ENCODE assay signal across 7 mouse cellular contexts in the genomic region with DNA sequence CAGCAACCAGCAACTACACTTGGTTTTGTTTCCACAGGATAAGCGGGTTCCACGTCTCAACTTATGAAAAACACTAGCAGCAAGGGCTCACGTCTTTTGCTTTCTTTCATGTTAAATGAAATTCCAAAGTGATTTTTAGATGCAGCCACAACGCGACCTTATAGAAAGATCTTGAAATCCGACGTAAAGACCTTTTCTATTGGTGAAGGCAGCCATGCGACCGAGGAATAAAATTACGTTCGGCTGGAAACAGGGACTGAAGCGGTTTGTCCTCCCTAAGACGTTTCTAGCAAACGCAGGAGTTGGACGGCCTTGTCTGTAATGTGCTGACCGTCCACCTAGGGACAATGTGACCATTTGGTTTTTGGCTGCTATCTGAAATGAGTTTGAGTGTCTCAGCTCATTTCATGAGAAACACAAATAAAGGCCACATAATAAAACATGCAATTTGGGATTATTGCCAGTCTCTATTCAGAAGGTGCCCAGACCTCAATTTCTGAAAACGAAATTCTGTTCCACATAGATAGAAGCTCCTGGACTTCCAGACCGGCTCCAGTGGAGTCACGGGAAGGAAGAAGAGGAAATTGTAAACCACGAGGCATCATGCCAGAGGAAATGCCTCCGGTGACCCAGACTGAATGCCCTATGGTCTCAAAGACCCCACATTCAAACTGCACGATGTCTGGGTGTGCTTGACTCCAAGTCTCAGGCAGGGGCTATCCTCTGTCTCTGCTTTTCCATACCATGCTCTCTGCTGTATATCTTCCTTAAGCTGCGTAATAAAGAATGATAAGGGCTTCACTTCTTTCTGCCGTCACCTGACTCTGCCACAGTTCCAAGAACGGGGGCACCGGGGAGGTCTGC. TPM values are rescaled to one million over a fixed set of nuclear protein-coding genes. Genes with fewer than 3 reads are reported as not detected.
DNase-seq lines count a peak whose midpoint lies in the region; ATAC-seq and TF ChIP-seq lines count a peak whose summit lies in the region.

No protein-coding gene starts in this region.

- H3K9me3 ChIP-seq in heart, embryonic 12.5 days (replicated peaks): no peaks in the 10 kb centered on the region
- H3K9me3 ChIP-seq in kidney, embryonic 16.5 days (ENCODE audit: low read length): no peaks in the 10 kb centered on the region
- H3K9me3 ChIP-seq in neural tube, embryonic 13.5 days: no peaks in the 10 kb centered on the region

- 59% methylated on average over 26 of the region's 26 CpGs for WGBS in heart, embryonic 12.5 days
- WGBS in kidney, embryonic 16.5 days: 29% methylated on average over 26 of the region's 26 CpGs
- 61% methylated on average over 26 of the region's 26 CpGs for WGBS in neural tube, embryonic 13.5 days

- ATAC-seq in heart, embryonic 12.5 days (ENCODE audit: insufficient number of reproducible peaks, low FRiP score): peak; percentile 48; the same call in 1 of the 2 replicates
- peak; percentile 28; the same call in 1 of the 2 replicates for ATAC-seq in kidney, embryonic 16.5 days (ENCODE audit: low FRiP score, low TSS enrichment)
- ATAC-seq in neural tube, embryonic 13.5 days (ENCODE audit: low read depth): no peak

- peak overlapping the region; percentile 29 for H3K4me3 ChIP-seq in heart, embryonic 12.5 days
- H3K4me3 ChIP-seq in kidney, embryonic 16.5 days (ENCODE audit: low read length): peak overlapping the region; percentile 26
- H3K4me3 ChIP-seq in neural tube, embryonic 13.5 days: no peak overlapping the region

- H3K36me3 ChIP-seq in heart, embryonic 12.5 days: no peaks in the 10 kb centered on the region
- no peaks in the 10 kb centered on the region for H3K36me3 ChIP-seq in kidney, embryonic 16.5 days (ENCODE audit: insufficient read depth, low read length)
- H3K36me3 ChIP-seq in neural tube, embryonic 13.5 days: no peaks in the 10 kb centered on the region

- peaks cover 8% of the 10 kb centered on the region; the same call in 1 of the 2 replicates for H3K4me1 ChIP-seq in heart, embryonic 12.5 days (replicated peaks)
- H3K4me1 ChIP-seq in kidney, embryonic 16.5 days (ENCODE audit: insufficient read depth, low read length): peaks cover 23% of the 10 kb centered on the region
- peaks cover 16% of the 10 kb centered on the region for H3K4me1 ChIP-seq in neural tube, embryonic 13.5 days (replicated peaks)

- no peak for TF ChIP-seq POLR2A in brain, embryonic 14.5 days (IDR thresholded peaks at IDR 0.05; ENCODE audit: borderline replicate concordance, extremely low read depth, insufficient read depth, insufficient read length, poor library complexity, severe bottlenecking)

- H3K27ac ChIP-seq in heart, embryonic 12.5 days (ENCODE audit: poor library complexity, severe bottlenecking): peak overlapping the region; percentile 35; the same call in 1 of the 2 replicates
- peak overlapping the region; percentile 55 for H3K27ac ChIP-seq in kidney, embryonic 16.5 days (ENCODE audit: low read length)
- peak overlapping the region; percentile 42; the same call in 1 of the 2 replicates for H3K27ac ChIP-seq in neural tube, embryonic 13.5 days (replicated peaks)

- H3K27me3 ChIP-seq in heart, embryonic 12.5 days (replicated peaks): no peaks in the 10 kb centered on the region
- no peaks in the 10 kb centered on the region for H3K27me3 ChIP-seq in kidney, embryonic 16.5 days (ENCODE audit: insufficient read depth, low read length)
- H3K27me3 ChIP-seq in neural tube, embryonic 13.5 days: no peaks in the 10 kb centered on the region

- no peak overlapping the region for H3K9ac ChIP-seq in heart, embryonic 12.5 days
- H3K9ac ChIP-seq in kidney, embryonic 16.5 days (replicated peaks; ENCODE audit: low read length): peak overlapping the region; percentile 48
- H3K9ac ChIP-seq in neural tube, embryonic 13.5 days: peak overlapping the region; percentile 31; the same call in 1 of the 2 replicates

- H3K4me2 ChIP-seq in heart, embryonic 12.5 days: peak overlapping the region; percentile 56
- H3K4me2 ChIP-seq in kidney, embryonic 16.5 days (replicated peaks; ENCODE audit: low read depth, low read length): peak overlapping the region; percentile 54
- peak overlapping the region; percentile 31 for H3K4me2 ChIP-seq in neural tube, embryonic 13.5 days

- peak; percentile 44 for DNase-seq in brain, embryonic 14.5 days (ENCODE audit: low read depth)
- DNase-seq in cerebellum, adult 11 months: peak; percentile 26
- no peak for DNase-seq in thymus, postnatal 25 days
- no peak for DNase-seq in testis, postnatal 10 days (ENCODE audit: low spot score)

- no peak for TF ChIP-seq CTCF in brain, embryonic 14.5 days (IDR thresholded peaks at IDR 0.05; ENCODE audit: borderline replicate concordance, extremely low read depth, insufficient read depth, insufficient read length)

RNA-seq across cellular contexts. Expression of a gene that starts 33.3 kb away (rescaled TPM):
- polyA plus RNA-seq in brain, embryonic 14.5 days (2012; rRNA removed): not detected in 2 replicates
- not detected in 2 replicates for polyA plus RNA-seq in heart, embryonic 12.5 days (2016; fragmentation: Nextera tagmentation; extraction: Ambion mirVana)
- not detected in 2 replicates for polyA plus RNA-seq in kidney, embryonic 16.5 days (2015; fragmentation: Nextera tagmentation; extraction: Ambion mirVana)
- not detected in 2 replicates for polyA plus RNA-seq in neural tube, embryonic 13.5 days (2015; fragmentation: Nextera tagmentation; extraction: Ambion mirVana)

Comparison
In these comparisons a context has a peak if more than half of its experiments do, and no peak if none do; other contexts are left out.
1. DNase-seq: peak in brain, embryonic 14.5 days (single experiment) and cerebellum, adult 11 months (single experiment); none in thymus, postnatal 25 days (single experiment) and testis, postnatal 10 days (single experiment).
2. Peak in every context shown above with its lines, with median percentiles within 50 percentile points of each other: H3K27ac ChIP-seq and H3K4me2 ChIP-seq.